Mouse (Mus musculus) limb, embryonic 14.5 days (tissue): ENCODE results near the gene Lgals2. TPM values are rescaled to one million over a fixed set of nuclear protein-coding genes. Genes with fewer than 3 reads are reported as not detected.
"Not testable (repeated sequence)": the region's sequence is repeated elsewhere in the genome, so short reads cannot be mapped to it uniquely, and the experiment has no call there.

Experiments used
- ATAC-seq: fragments of 200-750 bp; cut with Nextera tagmentation; 2 replicates; pipeline ENCODE4 v1.8.0; 2017; ENCODE audit warnings: low read depth, moderate number of reproducible peaks, moderate TSS enrichment; ENCODE audit not compliant: low FRiP score
- DNase-seq: peaks from one replicate; pipeline ENCODE4 v3.0.0-alpha.2; 2015; ENCODE audit warnings: low spot score
- H3K27ac ChIP-seq: fragments of 300-500 bp; sonication (generic); replicated peaks from 2 replicates; pipeline ENCODE4 v1.5.1; 2014; ENCODE audit warnings: low read depth, mild to moderate bottlenecking, low read length, moderate library complexity, mixed read lengths
- H3K27me3 ChIP-seq: fragments of 300-500 bp; sonication (generic); 2 replicates; pipeline ENCODE4 v1.6.1; 2014; ENCODE audit warnings: low read length, mixed read lengths; ENCODE audit not compliant: control insufficient read depth, insufficient read depth
- H3K36me3 ChIP-seq: fragments of 300-500 bp; sonication (generic); 2 replicates; pipeline ENCODE4 v1.6.1; 2014; ENCODE audit warnings: mild to moderate bottlenecking, low read length, moderate library complexity, mixed read lengths; ENCODE audit not compliant: control insufficient read depth, insufficient read depth
- H3K4me1 ChIP-seq: fragments of 300-500 bp; sonication (generic); 2 replicates; pipeline ENCODE4 v1.6.1; 2014; ENCODE audit warnings: antibody characterized with exemption, low read length, mixed read lengths; ENCODE audit not compliant: control insufficient read depth, insufficient read depth
- H3K4me2 ChIP-seq: fragments of 300-500 bp; sonication (generic); replicated peaks from 2 replicates; pipeline ENCODE4 v1.6.1; 2014; ENCODE audit warnings: low read depth, mild to moderate bottlenecking, low read length, moderate library complexity; ENCODE audit not compliant: severe bottlenecking
- H3K4me3 ChIP-seq: fragments of 300-500 bp; sonication (generic); replicated peaks from 2 replicates; pipeline ENCODE4 v1.5.1; 2014; ENCODE audit warnings: low read length
- H3K9ac ChIP-seq: fragments of 300-500 bp; sonication (generic); 2 replicates; pipeline ENCODE4 v1.6.1; 2014; ENCODE audit warnings: mild to moderate bottlenecking, low read depth, low read length, moderate library complexity; ENCODE audit not compliant: severe bottlenecking
- H3K9me3 ChIP-seq: fragments of 300-500 bp; sonication (generic); 2 replicates; pipeline ENCODE4 v1.6.1; 2016; ENCODE audit warnings: low read length; ENCODE audit not compliant: control insufficient read depth
- POLR2A ChIP-seq: fragments of 200-500 bp; IDR thresholded peaks from 2 replicates; pipeline ENCODE4 v1.8.0; 2012; ENCODE audit warnings: inconsistent platforms, mild to moderate bottlenecking, moderate library complexity, borderline replicate concordance; ENCODE audit not compliant: insufficient read depth, insufficient read length; ENCODE audit errors: extremely low read depth
- WGBS: fragments of 180-500 bp; shearing (Covaris S2); extraction: QIAGEN DNeasy Blood & Tissue Kit; methylation state at CpG from one replicate; pipeline ENCODE4 v1.1.7; 2014; 5-methylcytosine and 5-hydroxymethylcytosine counted together
- polyA plus RNA-seq, 2 experiments: library from polyadenylated mRNA; depleted of rRNA in 1 of 2; stranded (reverse) in 1 of 2; unstranded in 1 of 2; fragments of >200 nt; fragmentation: Nextera tagmentation in 1 of 2; extraction: Ambion mirVana in 1 of 2; gene quantifications; 2 replicates each; pipeline versions ENCODE4 v1.2.1 to v1.2.3; 2012 to 2014

Gene Lgals2
- polyA plus RNA-seq, 2 experiments, result 0.58 to 0.65 TPM

DNA sequence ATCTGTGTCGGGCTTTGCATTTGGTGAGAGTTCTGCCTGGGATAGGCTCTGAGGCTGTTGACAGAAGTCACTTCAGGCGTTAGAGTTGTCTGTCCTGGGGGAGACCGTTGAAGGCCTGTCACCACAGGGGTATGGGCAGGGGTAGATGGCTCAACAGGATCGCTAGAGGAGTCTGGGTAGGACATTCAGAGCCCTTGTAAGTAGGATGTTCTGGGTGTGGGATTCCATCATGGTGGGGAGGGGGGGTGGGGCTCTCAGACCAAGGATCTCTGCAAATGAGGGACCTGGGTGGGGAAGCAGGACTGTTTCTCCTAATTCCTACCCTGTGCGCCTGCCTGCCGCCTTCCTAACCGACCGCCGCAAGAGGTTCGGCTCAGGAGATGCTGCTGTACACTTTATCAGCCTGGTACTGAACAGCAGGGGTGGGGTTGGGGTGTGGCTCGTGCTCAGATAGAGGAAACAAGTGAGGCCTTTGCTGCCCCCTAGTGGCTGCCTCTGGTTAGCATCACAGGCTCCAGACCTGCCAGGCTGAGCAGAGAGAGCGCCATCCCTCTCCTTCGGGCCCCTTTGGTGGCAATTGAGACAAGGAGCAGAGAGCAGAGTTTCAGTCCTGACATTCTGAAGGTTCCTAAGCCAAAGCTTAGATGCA, 3.7 kb downstream of the Lgals2 start:
- 0 out of 2 replicates have a peak, but pooled peaks cover 3% of the 10 kb centered on the region for H3K4me1 ChIP-seq
- no peak overlapping the region for H3K27ac ChIP-seq
- DNase-seq, result peak; percentile 91
- H3K36me3 ChIP-seq, result peaks cover 4% of the 10 kb centered on the region; the same call in 1 of the 2 replicates
- H3K27me3 ChIP-seq, result no peaks in the 10 kb centered on the region
- H3K9ac ChIP-seq, result no peak overlapping the region
- ATAC-seq, result peak; percentile 84
- 16% methylated on average over 12 of the region's 13 CpGs for WGBS
- no peaks in the 10 kb centered on the region for H3K9me3 ChIP-seq
- H3K4me3 ChIP-seq, result no peak overlapping the region
- no peak for TF ChIP-seq POLR2A
- peak overlapping the region; percentile 29 for H3K4me2 ChIP-seq

DNA sequence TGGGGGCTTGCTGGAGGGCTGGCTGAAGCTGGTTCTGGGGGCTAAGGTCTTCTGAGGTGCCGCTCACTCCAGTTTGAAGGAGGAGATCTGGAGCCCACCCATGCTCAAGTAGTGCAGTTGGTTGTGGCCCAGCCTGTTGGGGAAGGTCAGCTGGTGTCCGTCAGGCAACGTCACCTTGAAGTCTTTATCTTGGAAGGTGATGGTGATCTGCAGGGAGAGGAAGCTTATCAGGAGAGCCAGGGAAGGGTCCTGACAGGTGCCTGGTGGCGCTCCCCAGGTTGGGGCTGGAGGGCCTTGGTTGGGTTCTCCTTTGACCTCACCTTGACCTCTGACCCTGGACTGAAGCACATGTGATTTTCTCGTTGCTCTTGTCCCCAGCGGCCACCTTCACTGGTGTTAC, 4.4 kb downstream of the Lgals2 start:
- Histone ChIP-seq H3K9me3 (no peaks in the 10 kb centered on the region), H3K27me3 (no peaks in the 10 kb centered on the region), H3K36me3 (peaks cover 4% of the 10 kb centered on the region; the same call in 1 of the 2 replicates), H3K4me1 (0 out of 2 replicates have a peak, but pooled peaks cover 3% of the 10 kb centered on the region), H3K4me2 (no peak overlapping the region), H3K4me3 (no peak overlapping the region), H3K27ac (no peak overlapping the region), H3K9ac (no peak overlapping the region)
- no peak for ATAC-seq
- 72% methylated on average over 6 of the region's 6 CpGs for WGBS
- TF ChIP-seq POLR2A, result no peak
- DNase-seq, result no peak

DNA sequence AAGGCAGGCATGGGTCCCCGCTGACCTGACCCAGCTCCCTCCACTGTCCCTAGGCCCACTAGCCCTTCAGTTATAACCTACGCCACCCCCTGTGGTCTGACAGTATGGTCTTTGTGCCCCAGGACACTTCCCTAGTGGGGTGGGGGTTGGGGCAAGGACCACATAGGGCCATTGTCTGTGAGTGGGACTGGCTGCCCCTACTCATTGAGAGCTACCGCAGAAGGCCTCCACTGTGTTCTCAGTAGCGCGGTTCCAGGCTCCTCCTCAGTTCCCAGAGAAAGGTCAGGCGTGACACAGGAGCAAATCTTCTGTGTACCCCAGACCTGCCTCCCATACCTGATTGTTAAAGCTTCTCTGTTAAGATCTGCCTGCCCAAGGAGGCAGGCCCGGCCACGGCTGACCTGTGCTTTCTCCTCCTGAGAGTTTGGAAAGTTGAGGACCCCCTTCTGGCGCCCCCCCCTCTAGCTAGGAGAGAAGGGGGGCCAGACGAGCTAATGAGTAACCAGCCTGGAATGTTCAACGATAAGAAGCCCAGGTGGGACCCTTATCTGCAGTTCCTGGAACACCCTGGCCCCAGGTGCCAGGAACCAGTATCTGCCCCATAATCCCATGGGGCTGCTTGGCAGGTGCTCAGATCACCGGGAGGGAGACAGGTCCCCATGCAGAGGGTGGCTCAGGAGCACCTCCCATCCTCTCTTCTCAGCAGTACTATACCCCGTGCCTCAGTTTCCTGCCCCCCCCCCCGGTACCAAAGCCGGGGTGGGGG, 5.1 kb downstream of the Lgals2 start:
- 76% methylated on average over 15 of the region's 15 CpGs for WGBS
- ATAC-seq, result no peak
- no peak for DNase-seq
- H3K27me3 ChIP-seq, result no peaks in the 10 kb centered on the region
- peaks cover 4% of the 10 kb centered on the region; the same call in 1 of the 2 replicates for H3K36me3 ChIP-seq
- H3K9me3 ChIP-seq, result no peaks in the 10 kb centered on the region
- H3K27ac ChIP-seq, result no peak overlapping the region
- no peak overlapping the region for H3K9ac ChIP-seq
- no peak overlapping the region for H3K4me3 ChIP-seq
- no peak overlapping the region for H3K4me2 ChIP-seq
- no peak for TF ChIP-seq POLR2A
- peaks cover 5% of the 10 kb centered on the region; the same call in 1 of the 2 replicates for H3K4me1 ChIP-seq

DNA sequence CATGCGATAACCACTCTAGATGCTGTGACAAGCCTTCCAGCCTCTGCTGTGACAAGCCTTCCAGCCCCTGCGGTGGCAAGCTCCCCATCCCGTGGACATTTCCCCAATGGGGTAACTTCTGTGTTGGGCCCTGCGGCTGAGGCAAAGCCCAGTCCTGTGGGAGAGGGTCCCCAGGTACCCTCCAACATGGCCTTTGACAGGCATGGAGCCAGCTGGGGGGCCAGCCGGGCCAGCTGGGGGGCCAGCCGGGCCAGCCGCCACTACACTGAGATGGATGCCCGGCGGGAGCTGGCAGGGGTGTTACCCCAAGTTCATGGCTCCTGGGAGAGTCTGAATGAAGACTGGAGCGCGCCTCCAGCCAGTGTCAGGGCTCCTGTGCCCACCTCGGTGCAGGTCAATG, 5.8 kb downstream of the Lgals2 start:
- H3K9me3 ChIP-seq, result no peaks in the 10 kb centered on the region
- H3K4me3 ChIP-seq, result no peak overlapping the region
- peaks cover 4% of the 10 kb centered on the region; the same call in 1 of the 2 replicates for H3K36me3 ChIP-seq
- no peak overlapping the region for H3K27ac ChIP-seq
- ATAC-seq (no peak), DNase-seq (no peak)
- H3K4me1 ChIP-seq, result peaks cover 11% of the 10 kb centered on the region; the same call in 1 of the 2 replicates
- WGBS, result 82% methylated on average over 10 of the region's 12 CpGs
- no peak overlapping the region for H3K4me2 ChIP-seq
- no peaks in the 10 kb centered on the region for H3K27me3 ChIP-seq
- no peak for TF ChIP-seq POLR2A
- H3K9ac ChIP-seq, result no peak overlapping the region

DNA sequence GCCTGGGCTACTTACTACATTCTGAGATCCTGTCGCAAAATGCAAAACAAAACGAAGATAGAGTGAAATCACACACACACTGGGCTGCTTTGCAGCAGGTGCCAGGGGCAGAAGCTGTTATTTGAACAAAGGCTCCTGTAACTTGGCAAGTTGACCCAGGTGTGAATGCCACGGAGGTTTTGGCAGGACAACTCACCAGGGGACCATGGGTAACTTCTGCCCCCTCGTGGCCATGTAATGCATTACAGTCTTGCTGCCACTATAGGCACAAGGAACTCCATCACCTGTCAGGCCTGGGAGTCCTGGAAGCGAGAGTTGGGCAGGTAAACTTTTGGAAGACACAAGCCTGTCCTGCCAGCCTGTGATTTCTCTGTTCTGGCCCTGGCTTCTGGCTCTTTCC, 6.9 kb downstream of the Lgals2 start:
- Histone ChIP-seq H3K9ac (no peak overlapping the region), H3K36me3 (peaks cover 4% of the 10 kb centered on the region; the same call in 1 of the 2 replicates), H3K4me2 (no peak overlapping the region), H3K9me3 (no peaks in the 10 kb centered on the region), H3K4me1 (peaks cover 14% of the 10 kb centered on the region), H3K27ac (no peak overlapping the region), H3K27me3 (no peaks in the 10 kb centered on the region), H3K4me3 (no peak overlapping the region)
- DNase-seq, result peak; percentile 81
- no peak for ATAC-seq
- no peak for TF ChIP-seq POLR2A
- 25% methylated on average over 5 of the region's 5 CpGs for WGBS

DNA sequence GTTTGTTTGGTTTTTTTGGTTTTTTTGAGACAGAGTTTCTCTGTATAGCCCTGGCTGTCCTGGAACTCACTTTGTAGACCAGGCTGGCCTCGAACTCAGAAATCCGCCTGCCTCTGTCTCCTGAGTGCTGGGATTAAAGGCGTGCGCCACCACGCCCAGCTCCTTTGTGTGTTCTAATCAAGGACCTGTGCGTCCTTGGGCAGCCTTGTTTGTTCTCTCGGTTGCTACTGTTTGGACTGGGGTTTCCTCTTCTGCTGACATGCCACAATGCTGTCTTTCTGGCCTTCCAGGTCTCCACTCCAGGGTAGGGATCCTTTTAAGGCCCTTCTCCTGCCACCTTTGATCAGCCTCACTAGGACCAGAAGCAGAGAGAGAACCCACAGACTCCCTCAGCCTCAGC, 8.5 kb downstream of the Lgals2 start:
- not testable (repeated sequence) for H3K27ac ChIP-seq, H3K4me3 ChIP-seq, H3K36me3 ChIP-seq, H3K9me3 ChIP-seq, H3K4me2 ChIP-seq, H3K27me3 ChIP-seq, DNase-seq, ATAC-seq, H3K9ac ChIP-seq
- H3K4me1 ChIP-seq, result peaks cover 23% of the 10 kb centered on the region
- 90% methylated on average over 7 of the region's 7 CpGs for WGBS
